Mouse (Mus musculus): ENCODE data around the gene Mslnl.
A peak's percentile ranks its signal among the peaks of the same experiment; 100 is the strongest.

The Mslnl gene

DNA sequence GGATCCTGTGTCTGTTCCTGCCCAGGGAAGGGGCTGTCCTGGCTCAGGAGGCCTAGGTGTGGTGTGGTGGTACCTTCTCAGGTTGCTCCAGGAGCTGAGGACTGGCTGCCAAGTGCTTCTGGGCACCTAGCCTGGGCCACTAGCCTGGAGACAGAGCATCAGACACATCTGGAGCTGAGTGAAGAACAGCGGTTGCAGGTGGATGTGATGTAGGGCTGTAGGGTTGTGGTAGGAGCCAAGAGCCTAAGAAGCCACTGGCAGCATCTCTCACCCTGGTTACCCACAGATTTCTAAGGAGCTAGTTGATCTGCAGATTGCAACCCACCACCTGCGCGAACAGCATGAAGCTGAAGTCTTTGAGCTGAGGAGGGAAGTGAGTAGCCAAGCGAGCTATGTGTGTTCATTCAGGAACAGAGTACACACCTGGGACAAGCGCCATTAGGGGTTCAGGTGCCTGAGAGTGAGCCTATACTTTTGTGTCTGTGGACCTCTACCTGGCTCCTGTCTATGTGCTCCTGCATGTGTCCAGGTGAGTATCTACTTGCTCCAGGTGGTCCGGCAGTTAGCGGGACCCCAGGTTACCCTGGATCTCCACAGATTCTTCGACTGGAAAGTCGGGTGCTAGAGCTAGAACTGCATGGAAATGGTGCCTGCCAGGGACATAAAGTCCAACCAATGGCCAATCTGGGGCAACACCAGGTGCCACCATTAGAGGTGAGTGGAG, 51.1 kb downstream of the Mslnl start:
- no peak for DNase-seq

DNA sequence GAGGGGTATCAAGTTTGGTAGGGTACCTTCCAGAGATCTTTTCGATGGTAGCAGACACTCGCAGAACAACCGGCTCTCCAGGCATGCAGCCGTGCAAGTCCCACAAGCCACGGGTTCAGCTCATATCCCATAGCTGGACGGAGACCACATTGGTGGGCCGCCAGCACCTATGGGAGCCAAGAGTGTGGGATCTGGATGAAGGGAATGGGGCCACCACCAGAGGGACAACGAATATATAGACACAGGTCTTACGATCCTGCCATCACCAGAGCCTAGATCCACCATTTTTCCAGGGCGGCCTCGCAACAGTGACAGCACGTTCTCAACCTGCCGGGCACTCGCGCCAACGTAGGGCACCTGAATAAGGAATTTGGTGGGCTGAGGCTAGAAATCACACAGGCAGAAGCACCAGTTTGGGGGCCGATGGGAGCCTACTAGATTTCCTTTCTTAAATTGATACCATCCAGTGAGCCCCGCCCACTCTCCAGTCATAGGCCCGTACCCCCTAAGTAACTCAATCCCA, 55.5 kb downstream of the Mslnl start:
- no peak for DNase-seq

DNA sequence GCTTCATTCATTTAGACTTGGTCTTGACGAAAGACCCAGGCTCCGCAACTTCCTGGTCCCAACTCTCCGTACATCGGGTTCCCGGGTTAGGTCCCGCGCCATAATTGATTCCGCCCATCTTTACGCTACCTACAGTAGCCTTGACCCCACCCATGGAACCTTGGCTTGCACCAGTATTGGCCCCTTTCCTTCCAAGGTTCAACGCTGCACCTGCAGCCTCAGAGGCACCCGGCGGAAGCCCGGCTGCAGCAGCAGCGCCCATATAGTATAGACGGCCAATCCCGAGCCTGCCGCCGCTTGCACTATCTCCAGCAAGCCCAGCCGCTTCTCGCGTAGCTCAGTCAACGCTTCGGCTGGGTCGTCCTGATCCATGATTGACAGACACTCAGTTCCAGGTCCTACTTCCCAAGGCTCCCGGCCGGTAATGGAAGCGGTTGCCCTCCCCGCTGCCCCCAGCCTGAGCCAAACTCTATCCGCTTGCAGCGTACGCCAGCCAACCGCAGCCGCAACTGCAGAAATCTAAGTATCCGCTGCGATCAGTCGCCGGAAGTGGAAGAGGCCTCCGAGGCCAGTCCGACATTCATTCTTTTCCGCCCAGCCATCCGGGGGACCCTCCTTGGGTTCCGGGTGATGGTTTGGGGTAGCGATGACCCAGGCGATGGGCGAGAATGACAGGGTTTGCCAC, 56.1 kb downstream of the Mslnl start:
- peak; percentile 89 for DNase-seq

DNA sequence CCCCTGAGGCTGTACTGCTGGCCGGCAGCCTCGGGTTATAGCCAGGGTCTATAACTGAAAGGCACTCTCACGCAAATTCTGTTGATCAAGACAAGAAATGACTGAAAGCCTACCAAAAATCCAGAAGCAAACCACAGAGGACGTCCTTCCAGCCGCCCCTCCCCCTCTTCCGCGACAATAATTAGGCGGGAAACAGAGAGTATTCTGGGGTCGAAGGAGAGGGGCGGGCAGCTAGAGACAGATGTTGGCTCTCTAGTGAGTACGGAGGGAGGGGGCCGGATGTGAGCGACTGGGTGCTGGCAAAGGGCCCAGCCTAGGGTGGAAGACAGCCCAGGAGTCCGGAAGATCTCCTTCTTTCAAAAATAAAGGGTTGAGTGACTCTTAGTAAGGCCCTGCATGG, 56.8 kb downstream of the Mslnl start, which contains the start of gene Fam173a:
TSS of gene Fam173a (minus strand) at position 287 of the 400 bp plus-strand sequence.
- DNase-seq, result peak; percentile 86

DNA sequence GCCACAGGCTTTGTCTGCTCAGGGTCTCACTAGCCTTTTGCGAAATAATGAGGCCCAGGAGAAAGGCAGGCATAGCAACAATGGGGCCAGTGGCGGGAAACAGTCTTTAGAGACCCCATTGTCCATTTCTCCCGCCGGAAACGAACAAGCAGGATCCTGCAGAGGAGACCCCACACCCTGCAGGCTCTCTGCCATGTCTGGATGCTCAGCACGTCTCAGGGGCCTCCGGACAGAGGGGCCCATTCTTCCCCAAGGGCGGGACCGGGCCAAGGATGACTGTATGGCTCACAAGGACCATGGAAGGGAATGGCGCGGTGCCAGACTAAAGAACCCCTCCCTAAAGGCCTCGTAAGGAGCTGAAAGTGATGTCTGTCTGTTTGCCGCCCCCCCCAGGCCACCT, 58.4 kb downstream of the Mslnl start:
- no peak for DNase-seq

DNA sequence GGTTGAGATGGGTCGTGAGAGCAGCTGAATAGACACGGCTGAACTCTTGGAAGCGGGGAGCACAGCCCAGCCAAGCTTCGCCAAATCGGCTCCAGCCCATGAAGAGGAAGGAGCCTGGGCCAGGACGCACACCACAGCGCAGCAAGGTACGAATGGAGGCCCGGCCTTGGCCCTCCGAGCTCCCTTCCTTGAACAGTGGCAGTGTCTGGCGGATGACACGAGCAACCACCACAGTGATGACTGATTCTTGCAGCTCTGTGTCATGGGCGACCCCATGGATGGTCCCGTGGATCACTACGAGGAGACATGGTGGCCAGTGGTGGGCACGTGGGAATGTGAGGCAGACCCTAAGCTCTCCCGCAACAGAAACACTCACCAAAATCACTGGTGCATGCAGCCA, 59.2 kb downstream of the Mslnl start:
- no peak for DNase-seq

DNA sequence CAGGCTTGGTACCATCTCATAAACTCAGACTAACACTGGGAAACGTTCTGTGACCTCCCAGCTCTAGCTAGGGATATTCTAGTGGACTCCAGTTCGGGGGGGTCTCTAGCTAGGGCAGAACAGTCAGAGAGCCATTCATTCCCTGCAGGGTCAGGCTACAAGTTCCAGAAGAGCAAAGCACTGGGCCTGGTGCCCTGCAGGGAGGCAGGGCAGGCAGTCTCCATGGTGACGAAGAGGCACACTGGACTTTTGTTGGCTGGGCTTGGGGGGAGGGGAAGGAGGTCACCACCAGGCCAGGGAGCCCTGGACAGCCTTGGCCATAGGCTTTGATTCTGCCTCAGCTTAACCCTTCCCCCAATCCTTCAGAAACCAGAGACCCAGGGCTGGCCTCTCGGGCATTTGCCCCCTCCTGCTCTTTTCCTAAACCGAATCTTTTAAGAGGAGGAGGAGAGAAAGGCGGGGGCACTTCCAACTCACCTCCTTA, 59.8 kb downstream of the Mslnl start, which contains the start of gene AC134908.4:
TSS of gene AC134908.4 (minus strand) at position 51 of the 484 bp plus-strand sequence.
- no peak for DNase-seq

DNA sequence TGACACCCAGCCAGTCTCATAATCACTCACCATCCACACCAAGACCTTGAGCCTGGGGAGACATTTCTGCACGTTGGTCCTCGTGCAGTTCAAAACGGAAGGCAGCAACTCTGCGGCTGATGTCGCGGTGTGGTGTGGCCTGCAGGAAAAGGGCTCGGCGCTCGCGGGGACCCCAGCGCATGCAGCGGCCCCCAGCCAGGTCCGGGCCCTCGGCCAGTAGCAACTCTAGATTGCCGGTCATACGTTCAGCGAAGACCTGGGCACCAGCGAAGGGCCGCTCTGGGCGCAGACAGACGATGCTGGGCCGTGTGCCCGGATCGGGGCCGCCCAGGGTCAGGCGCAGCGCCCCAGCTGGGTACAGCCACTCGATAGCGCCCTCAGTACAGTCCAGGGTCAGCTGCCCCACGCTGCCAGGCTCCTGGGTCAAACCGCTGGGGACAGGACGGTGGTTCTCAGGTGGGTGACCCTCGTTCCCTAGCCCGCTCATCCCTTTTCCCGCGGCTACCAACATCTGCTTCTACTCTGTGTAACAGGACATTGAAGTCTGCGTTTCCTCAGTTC, 60.4 kb downstream of the Mslnl start:
- DNase-seq, result peak; percentile 31

DNA sequence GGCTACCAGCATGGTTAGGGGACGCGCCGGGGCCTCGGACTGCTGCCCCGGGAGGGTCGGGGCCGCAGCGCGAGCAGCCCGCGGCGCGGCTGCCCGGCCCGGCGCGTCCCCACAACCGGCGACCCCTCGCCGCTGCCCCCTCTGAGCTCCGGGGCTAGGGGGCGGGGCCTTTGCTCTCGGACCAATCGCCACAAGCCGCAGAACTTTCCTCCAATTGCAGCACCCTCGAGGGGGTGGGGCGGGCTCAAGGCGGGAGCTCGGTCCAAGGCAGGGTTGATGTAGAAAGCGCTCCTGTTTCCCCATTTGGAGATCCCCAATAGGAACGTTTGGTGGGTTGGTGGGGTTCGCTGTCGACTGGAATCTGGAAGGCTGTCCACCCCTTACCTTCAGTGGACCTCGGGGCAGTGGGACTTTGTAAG, 61.1 kb downstream of the Mslnl start, which contains the start of gene Metrn:
TSS of gene Metrn (minus strand) at position 186 of the 419 bp plus-strand sequence.
- DNase-seq, result peak; percentile 94
